Mouse (Mus musculus) embryonic facial prominence, embryonic 11.5 days (tissue): ENCODE data around the gene Gmeb2. TPM values are rescaled to one million over a fixed set of nuclear protein-coding genes. Genes with fewer than 3 reads are reported as not detected.

Experiments used
- ATAC-seq: fragments of 200-750 bp; cut with Nextera tagmentation; replicated peaks from 2 replicates; pipeline ENCODE4 v1.8.0; 2017; ENCODE audit warnings: low read depth; ENCODE audit not compliant: insufficient number of reproducible peaks, low FRiP score, low TSS enrichment
- DNase-seq: peaks from one replicate; pipeline ENCODE4 v3.0.0-alpha.2; 2015; ENCODE audit warnings: low spot score
- H3K27ac ChIP-seq: fragments of 300-500 bp; sonication (generic); replicated peaks from 2 replicates; pipeline ENCODE4 v1.5.1; 2014; ENCODE audit warnings: mild to moderate bottlenecking, low read depth, low read length, control low read depth
- H3K27me3 ChIP-seq: fragments of 300-500 bp; sonication (generic); 2 replicates; pipeline ENCODE4 v1.6.1; 2014; ENCODE audit warnings: mild to moderate bottlenecking, low read length, moderate library complexity, mixed read lengths; ENCODE audit not compliant: control insufficient read depth, insufficient read depth
- H3K36me3 ChIP-seq: fragments of 300-500 bp; sonication (generic); replicated peaks from 2 replicates; pipeline ENCODE4 v1.6.1; 2014; ENCODE audit warnings: low read depth, mild to moderate bottlenecking, low read length, moderate library complexity, mixed read lengths; ENCODE audit not compliant: control insufficient read depth, insufficient read depth
- H3K4me1 ChIP-seq: fragments of 300-500 bp; sonication (generic); 2 replicates; pipeline ENCODE4 v1.6.1; 2014; ENCODE audit warnings: low read length, mixed read lengths; ENCODE audit not compliant: control insufficient read depth, insufficient read depth
- H3K4me2 ChIP-seq: fragments of 300-500 bp; sonication (generic); 2 replicates; pipeline ENCODE4 v1.6.1; 2014; ENCODE audit warnings: low read depth, mild to moderate bottlenecking, control low read depth, low read length, moderate library complexity
- H3K4me3 ChIP-seq: fragments of 300-500 bp; sonication (generic); 2 replicates; pipeline ENCODE4 v1.5.1; 2014; ENCODE audit warnings: low read depth, low read length, control low read depth
- H3K9ac ChIP-seq: fragments of 300-500 bp; sonication (generic); replicated peaks from 2 replicates; pipeline ENCODE4 v1.6.1; 2014; ENCODE audit warnings: mild to moderate bottlenecking, control low read depth, low read length
- H3K9me3 ChIP-seq: fragments of 300-500 bp; sonication (generic); replicated peaks from 2 replicates; pipeline ENCODE4 v1.6.1; 2016; ENCODE audit warnings: mild to moderate bottlenecking, low read length, inconsistent platforms, mixed read lengths; ENCODE audit not compliant: control insufficient read depth
- WGBS: fragments of 180-500 bp; shearing (Covaris S2); extraction: QIAGEN DNeasy Blood & Tissue Kit; methylation state at CpG from one replicate; pipeline ENCODE4 v1.1.7; 2014; 5-methylcytosine and 5-hydroxymethylcytosine counted together
- polyA plus RNA-seq: library from polyadenylated mRNA; unstranded; fragments of >200 nt; fragmentation: Nextera tagmentation; extraction: Ambion mirVana; gene quantifications from 2 replicates; pipeline ENCODE4 v1.2.1, GENCODE M21; 2014

Gene Gmeb2
- polyA plus RNA-seq, 1 experiment from 2014 or later = 18.3 TPM

- Histone ChIP-seq H3K4me1 (no peaks in the 10 kb centered on the region; the same call in 1 of the 2 replicates), H3K4me2 (peak within 1 kb of the TSS; percentile 71), H3K9ac (peak within 1 kb of the TSS; percentile 33), H3K27ac (0 out of 2 replicates have a peak within 1 kb of the TSS, but pooled peaks have one; percentile 20), H3K27me3 (no peaks in the 10 kb centered on the region), H3K36me3 (no peaks in the 10 kb centered on the region), H3K9me3 (no peaks in the 10 kb centered on the region), H3K4me3 (peak within 1 kb of the TSS; percentile 23)
- ATAC-seq = peak; percentile 93
- peak; percentile 87 for DNase-seq
- WGBS = 3% methylated on average over 25 of the region's 25 CpGs
Measured at GRCm38 (mm10) chr2:181219538-181220216, 68.2 kb downstream of the Gmeb2 start, which contains the start of gene Fndc11. Fndc11 (plus strand) TSS chr2:181220013.

- no peak overlapping the region for H3K4me3 ChIP-seq
- no peaks in the 10 kb centered on the region; the same call in 1 of the 2 replicates for H3K4me1 ChIP-seq
- H3K4me2 ChIP-seq = no peak overlapping the region; the same call in 1 of the 2 replicates
- H3K36me3 ChIP-seq = no peaks in the 10 kb centered on the region
- ATAC-seq = no peak
- 0 out of 2 replicates have a peak overlapping the region, but pooled peaks have one; percentile 20 for H3K27ac ChIP-seq
- no peak overlapping the region for H3K9ac ChIP-seq
- 62% methylated on average over 5 of the region's 5 CpGs for WGBS
- no peaks in the 10 kb centered on the region for H3K9me3 ChIP-seq
- no peaks in the 10 kb centered on the region for H3K27me3 ChIP-seq
- DNase-seq = no peak
Measured at GRCm38 (mm10) chr2:181218881-181219485, 68.9 kb downstream of the Gmeb2 start.

- no peak overlapping the region for H3K4me3 ChIP-seq
- peaks cover 5% of the 10 kb centered on the region for H3K4me1 ChIP-seq
- DNase-seq = no peak
- H3K27ac ChIP-seq = no peak overlapping the region
- no peak for ATAC-seq
- no peak overlapping the region for H3K4me2 ChIP-seq
- peaks cover 16% of the 10 kb centered on the region for H3K27me3 ChIP-seq
- H3K9ac ChIP-seq = no peak overlapping the region
- no peaks in the 10 kb centered on the region for H3K9me3 ChIP-seq
- 88% methylated on average over 6 of the region's 6 CpGs for WGBS
- H3K36me3 ChIP-seq = no peaks in the 10 kb centered on the region
Measured at GRCm38 (mm10) chr2:181216037-181216436, 71.8 kb downstream of the Gmeb2 start.

GRCm38 (mm10) chr2:181213021-181213445 lies 74.8 kb downstream of the Gmeb2 start, which contains the start of gene Srms:
Srms (minus strand) TSS chr2:181213185.
- ATAC-seq (peak; percentile 69; the same call in 1 of the 2 replicates), DNase-seq (peak; percentile 42)
- H3K36me3 ChIP-seq = no peaks in the 10 kb centered on the region
- no peak within 1 kb of the TSS for H3K27ac ChIP-seq
- no peaks in the 10 kb centered on the region for H3K9me3 ChIP-seq
- under 1% methylated on average over 17 of the region's 17 CpGs for WGBS
- peak within 1 kb of the TSS; percentile 26 for H3K4me3 ChIP-seq
- peaks cover 18% of the 10 kb centered on the region for H3K27me3 ChIP-seq
- H3K4me1 ChIP-seq = peaks cover 5% of the 10 kb centered on the region
- H3K4me2 ChIP-seq = peak within 1 kb of the TSS; percentile 50
- no peak within 1 kb of the TSS; the same call in 1 of the 2 replicates for H3K9ac ChIP-seq

GRCm38 (mm10) chr2:181212389-181213020 lies 75.3 kb downstream of the Gmeb2 start:
- DNase-seq = peak; percentile 13
- WGBS = 3% methylated on average over 34 of the region's 34 CpGs
- peaks cover 5% of the 10 kb centered on the region for H3K4me1 ChIP-seq
- ATAC-seq = peak; percentile 15; the same call in 1 of the 2 replicates
- no peak overlapping the region; the same call in 1 of the 2 replicates for H3K9ac ChIP-seq
- H3K27me3 ChIP-seq = peaks cover 18% of the 10 kb centered on the region
- no peaks in the 10 kb centered on the region for H3K9me3 ChIP-seq
- H3K36me3 ChIP-seq = no peaks in the 10 kb centered on the region
- H3K27ac ChIP-seq = no peak overlapping the region
- peak overlapping the region; percentile 50 for H3K4me2 ChIP-seq
- H3K4me3 ChIP-seq = peak overlapping the region; percentile 26

- ATAC-seq = no peak
Measured at GRCm38 (mm10) chr2:181206118-181206517, 81.7 kb downstream of the Gmeb2 start.

GRCm38 (mm10) chr2:181205678-181206077 lies 82.2 kb downstream of the Gmeb2 start:
- Histone ChIP-seq H3K27me3 (0 out of 2 replicates have a peak, but pooled peaks cover 2% of the 10 kb centered on the region), H3K4me1 (no peaks in the 10 kb centered on the region), H3K27ac (no peak overlapping the region), H3K4me3 (no peak overlapping the region), H3K9me3 (no peaks in the 10 kb centered on the region), H3K4me2 (no peak overlapping the region), H3K36me3 (no peaks in the 10 kb centered on the region), H3K9ac (no peak overlapping the region)
- DNase-seq (no peak), ATAC-seq (no peak)
- 80% methylated on average over 5 of the region's 5 CpGs for WGBS

More at GRCm38 (mm10) chr2:181206118-181206517, 81.7 kb downstream of the Gmeb2 start:
- DNase-seq = no peak
- Histone ChIP-seq H3K27ac (no peak overlapping the region), H3K4me3 (no peak overlapping the region), H3K4me1 (no peaks in the 10 kb centered on the region), H3K27me3 (peaks cover 2% of the 10 kb centered on the region; the same call in 1 of the 2 replicates), H3K36me3 (no peaks in the 10 kb centered on the region), H3K9me3 (no peaks in the 10 kb centered on the region), H3K9ac (no peak overlapping the region), H3K4me2 (no peak overlapping the region)
- WGBS = 80% methylated on average over 9 of the region's 9 CpGs
